Mouse (Mus musculus) heart, embryonic 12.5 days (tissue): ENCODE results near the gene Gm43517. TPM values are rescaled to one million over a fixed set of nuclear protein-coding genes. Genes with fewer than 3 reads are reported as not detected.

Source experiments
- polyA plus RNA-seq: library from polyadenylated mRNA; unstranded; fragments of >200 nt; fragmentation: Nextera tagmentation; extraction: Ambion mirVana; gene quantifications from 2 replicates; pipeline ENCODE4 v1.2.1, GENCODE M21; 2016

The Gm43517 gene
- polyA plus RNA-seq, 1 experiment from 2014 or later = not detected

Other genes with a start within 250 kb of the Gm43517 start
- 0.08 TPM in 1 of 2 replicates, not detected in the other for gene Foxg1, start 2.5 kb upstream of the Gm43517 start, polyA plus RNA-seq